Mouse (Mus musculus) heart, postnatal 0 days (tissue): ENCODE results near the gene 1700123O20Rik. TPM values are rescaled to one million over a fixed set of nuclear protein-coding genes. Genes with fewer than 3 reads are reported as not detected.

Experiments
- ATAC-seq: fragments of 200-750 bp; cut with Nextera tagmentation; 2 replicates; pipeline ENCODE4 v1.8.0; 2017; ENCODE audit warnings: low read depth, moderate number of reproducible peaks, moderate library complexity; ENCODE audit not compliant: insufficient read depth
- DNase-seq: peaks from one replicate; pipeline ENCODE4 v3.0.0-alpha.2; 2016; ENCODE audit warnings: low spot score
- H3K27ac ChIP-seq: fragments of 300-500 bp; sonication (generic); 2 replicates; pipeline ENCODE4 v1.5.1; 2014; ENCODE audit warnings: low read depth, mild to moderate bottlenecking
- H3K27me3 ChIP-seq: fragments of 300-500 bp; sonication (generic); 2 replicates; pipeline ENCODE4 v1.6.1; 2014; ENCODE audit warnings: low read length, mixed read lengths; ENCODE audit not compliant: control insufficient read depth, insufficient read depth
- H3K36me3 ChIP-seq: fragments of 300-500 bp; sonication (generic); replicated peaks from 2 replicates; pipeline ENCODE4 v1.6.1; 2014; ENCODE audit warnings: low read length, mixed read lengths; ENCODE audit not compliant: control insufficient read depth, insufficient read depth
- H3K4me1 ChIP-seq: fragments of 300-500 bp; sonication (generic); 2 replicates; pipeline ENCODE4 v1.6.1; 2014; ENCODE audit warnings: antibody characterized with exemption; ENCODE audit not compliant: control insufficient read depth, insufficient read depth
- H3K4me2 ChIP-seq: fragments of 300-500 bp; sonication (generic); 2 replicates; pipeline ENCODE4 v1.6.1; 2014; ENCODE audit warnings: low read depth, mild to moderate bottlenecking, low read length, moderate library complexity
- H3K4me3 ChIP-seq: fragments of 300-500 bp; sonication (generic); 2 replicates; pipeline ENCODE4 v1.5.1; 2014; ENCODE audit warnings: low read depth, low read length
- H3K9ac ChIP-seq: fragments of 300-500 bp; sonication (generic); replicated peaks from 2 replicates; pipeline ENCODE4 v1.6.1; 2014; ENCODE audit warnings: low read depth, low read length, mixed read lengths
- H3K9me3 ChIP-seq: fragments of 300-500 bp; sonication (generic); replicated peaks from 2 replicates; pipeline ENCODE4 v1.6.1; 2016; ENCODE audit warnings: low read length; ENCODE audit not compliant: control insufficient read depth
- CTCF ChIP-seq: IDR thresholded peaks from 2 replicates; pipeline ENCODE4 v1.5.1; 2016; ENCODE audit warnings: antibody characterized with exemption, control low read depth, low read depth
- EP300 ChIP-seq: IDR thresholded peaks from 2 replicates; pipeline ENCODE4 v1.6.1; 2016; ENCODE audit warnings: antibody characterized with exemption, low read depth
- WGBS: fragments of 180-500 bp; shearing (Covaris S2); extraction: QIAGEN DNeasy Blood & Tissue Kit; methylation state at CpG from one replicate; pipeline ENCODE4 v1.1.7; 2014; 5-methylcytosine and 5-hydroxymethylcytosine counted together
- polyA plus RNA-seq: library from polyadenylated mRNA; unstranded; fragments of >200 nt; fragmentation: Nextera tagmentation; extraction: Ambion mirVana; gene quantifications from 2 replicates; pipeline ENCODE4 v1.2.1, GENCODE M21; 2015
- total RNA-seq: library from RNA; depleted of rRNA; stranded (reverse); fragments of >200 nt; gene quantifications from 2 replicates; pipeline ENCODE4 v1.2.3, GENCODE M21; 2014; ENCODE audit warnings: low replicate concordance; rRNA removed

Gene 1700123O20Rik
- total RNA-seq: 15.4 and 27.8 TPM in 2 replicates
- polyA plus RNA-seq: 39.1 and 40.8 TPM in 2 replicates

GRCm38 (mm10) chr14:54686063-54686521 lies at the start of gene 1700123O20Rik:
Gene 1700123O20Rik (plus strand): TSS chr14:54686216.
- Histone ChIP-seq H3K4me1 (peaks cover 11% of the 10 kb centered on the region), H3K36me3 (peaks cover 38% of the 10 kb centered on the region), H3K4me2 (peak within 1 kb of the TSS; percentile 85), H3K27me3 (no peaks in the 10 kb centered on the region), H3K9me3 (no peaks in the 10 kb centered on the region), H3K9ac (peak within 1 kb of the TSS; percentile 93), H3K4me3 (peak within 1 kb of the TSS; percentile 87), H3K27ac (peak within 1 kb of the TSS; percentile 97)
- DNase-seq: peak; percentile 94
- under 1% methylated on average over 38 of the region's 41 CpGs for WGBS
- peak; percentile 38 for TF ChIP-seq CTCF
- TF ChIP-seq EP300: 0 out of 2 replicates have a peak, but pooled peaks have one; percentile 42
- ATAC-seq: peak; percentile 67

DNA sequence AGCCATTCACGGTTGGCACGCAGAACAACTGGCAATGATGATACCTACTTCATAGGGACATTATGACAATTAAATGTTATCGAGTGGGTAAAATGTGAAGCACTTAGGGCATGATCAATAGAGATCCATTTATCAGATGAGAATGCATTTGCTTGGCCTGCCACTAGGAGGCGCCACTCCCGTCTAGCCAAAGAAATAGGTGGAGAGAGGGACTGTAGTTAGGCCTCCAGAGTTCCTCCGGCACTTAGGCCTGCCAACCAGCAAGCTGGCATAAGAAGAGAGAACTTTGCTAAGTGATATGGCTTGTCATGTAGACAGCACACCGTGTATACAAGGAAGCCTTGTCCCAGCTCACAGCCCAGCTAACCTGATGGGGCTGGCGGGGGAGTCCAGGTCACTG lies 49.1 kb upstream of the 1700123O20Rik start:
- ATAC-seq (no peak), DNase-seq (peak; percentile 35)
- TF ChIP-seq CTCF (peak; percentile 71), EP300 (no peak)
- Histone ChIP-seq H3K36me3 (peaks cover 9% of the 10 kb centered on the region; the same call in 1 of the 2 replicates), H3K4me3 (no peak overlapping the region), H3K27ac (no peak overlapping the region), H3K9me3 (no peaks in the 10 kb centered on the region), H3K4me2 (no peak overlapping the region), H3K27me3 (no peaks in the 10 kb centered on the region), H3K4me1 (no peaks in the 10 kb centered on the region), H3K9ac (no peak overlapping the region)
- 53% methylated on average over 8 of the region's 8 CpGs for WGBS

GRCm38 (mm10) chr14:54638210-54638609 lies 47.8 kb upstream of the 1700123O20Rik start:
- 65% methylated on average over 5 of the region's 5 CpGs for WGBS

GRCm38 (mm10) chr14:54640121-54640520 lies 45.9 kb upstream of the 1700123O20Rik start:
- TF ChIP-seq EP300: no peak
- TF ChIP-seq CTCF: no peak
- DNase-seq (no peak), ATAC-seq (no peak)
- Histone ChIP-seq H3K4me2 (peak overlapping the region; percentile 88; the same call in 1 of the 2 replicates), H3K36me3 (peaks cover 32% of the 10 kb centered on the region), H3K27me3 (no peaks in the 10 kb centered on the region), H3K27ac (no peak overlapping the region), H3K9me3 (no peaks in the 10 kb centered on the region), H3K9ac (no peak overlapping the region), H3K4me1 (no peaks in the 10 kb centered on the region), H3K4me3 (no peak overlapping the region)
- WGBS: 53% methylated on average over 4 of the region's 4 CpGs

More at GRCm38 (mm10) chr14:54638210-54638609, 47.8 kb upstream of the 1700123O20Rik start:
- TF ChIP-seq EP300 (no peak), CTCF (peak; percentile 17; the same call in 1 of the 2 replicates)
- Histone ChIP-seq H3K4me3 (no peak overlapping the region), H3K27ac (no peak overlapping the region), H3K27me3 (no peaks in the 10 kb centered on the region), H3K9me3 (no peaks in the 10 kb centered on the region), H3K4me2 (no peak overlapping the region), H3K9ac (no peak overlapping the region), H3K4me1 (no peaks in the 10 kb centered on the region), H3K36me3 (peaks cover 16% of the 10 kb centered on the region)
- DNase-seq (no peak), ATAC-seq (no peak)

- ATAC-seq (0 out of 2 replicates have a peak, but pooled peaks have one; percentile 2), DNase-seq (no peak)
- peak within 1 kb of the TSS; percentile 40 for H3K9ac ChIP-seq
- H3K4me1 ChIP-seq: no peaks in the 10 kb centered on the region
- under 1% methylated on average over 15 of the region's 28 CpGs for WGBS
- H3K9me3 ChIP-seq: no peaks in the 10 kb centered on the region
- TF ChIP-seq CTCF (no peak), EP300 (no peak)
- H3K27me3 ChIP-seq: no peaks in the 10 kb centered on the region
- H3K36me3 ChIP-seq: peaks cover 40% of the 10 kb centered on the region
- peak within 1 kb of the TSS; percentile 59 for H3K4me3 ChIP-seq
- peak within 1 kb of the TSS; percentile 88 for H3K4me2 ChIP-seq
- no peak within 1 kb of the TSS for H3K27ac ChIP-seq
Measured at GRCm38 (mm10) chr14:54640946-54641304, 45.1 kb upstream of the 1700123O20Rik start, which contains the start of gene Gm17606. Gene Gm17606 (plus strand): TSS chr14:54640952.
